Mouse (Mus musculus) neural tube, embryonic 10.5 days (tissue): ENCODE results near the gene Atg7.

Source experiments
- DNase-seq: peaks from one replicate; pipeline ENCODE4 v3.0.0-alpha.2; 2017; ENCODE audit warnings: low spot score; ENCODE audit errors: extremely low spot score

Atg7 gene

DNA sequence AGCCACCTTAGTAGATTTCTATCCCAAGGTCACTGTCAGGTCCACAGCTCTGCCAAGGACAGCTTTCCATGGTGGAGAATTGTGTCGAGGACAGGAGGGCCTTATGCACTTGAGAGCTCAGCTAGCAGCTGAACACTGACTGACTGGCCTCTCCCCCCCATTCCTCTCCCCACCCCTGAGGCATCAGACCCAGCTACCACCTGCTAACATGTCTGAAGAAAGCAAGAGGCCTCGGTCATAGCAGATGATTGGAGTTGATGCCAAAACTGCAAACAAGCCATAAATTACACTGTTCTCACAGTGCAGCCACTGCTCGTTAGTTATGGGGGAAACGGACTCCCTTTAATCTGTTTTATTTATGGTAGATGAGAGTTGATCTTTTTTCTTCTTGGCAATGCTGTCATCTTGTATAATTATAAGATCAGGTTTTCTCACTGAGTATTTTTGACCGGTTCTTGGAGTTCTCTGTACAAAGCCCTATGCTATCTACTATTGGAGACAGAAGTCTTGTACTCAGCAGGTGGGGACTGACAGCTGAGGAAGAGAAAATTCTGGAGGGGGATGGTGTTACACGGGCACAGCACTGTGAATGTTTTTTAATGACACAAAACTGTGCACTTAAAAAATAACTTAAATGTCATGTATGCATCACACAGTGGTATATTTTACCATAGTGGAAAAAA lies 171.4 kb downstream of the Atg7 start:
- no peak for DNase-seq

DNA sequence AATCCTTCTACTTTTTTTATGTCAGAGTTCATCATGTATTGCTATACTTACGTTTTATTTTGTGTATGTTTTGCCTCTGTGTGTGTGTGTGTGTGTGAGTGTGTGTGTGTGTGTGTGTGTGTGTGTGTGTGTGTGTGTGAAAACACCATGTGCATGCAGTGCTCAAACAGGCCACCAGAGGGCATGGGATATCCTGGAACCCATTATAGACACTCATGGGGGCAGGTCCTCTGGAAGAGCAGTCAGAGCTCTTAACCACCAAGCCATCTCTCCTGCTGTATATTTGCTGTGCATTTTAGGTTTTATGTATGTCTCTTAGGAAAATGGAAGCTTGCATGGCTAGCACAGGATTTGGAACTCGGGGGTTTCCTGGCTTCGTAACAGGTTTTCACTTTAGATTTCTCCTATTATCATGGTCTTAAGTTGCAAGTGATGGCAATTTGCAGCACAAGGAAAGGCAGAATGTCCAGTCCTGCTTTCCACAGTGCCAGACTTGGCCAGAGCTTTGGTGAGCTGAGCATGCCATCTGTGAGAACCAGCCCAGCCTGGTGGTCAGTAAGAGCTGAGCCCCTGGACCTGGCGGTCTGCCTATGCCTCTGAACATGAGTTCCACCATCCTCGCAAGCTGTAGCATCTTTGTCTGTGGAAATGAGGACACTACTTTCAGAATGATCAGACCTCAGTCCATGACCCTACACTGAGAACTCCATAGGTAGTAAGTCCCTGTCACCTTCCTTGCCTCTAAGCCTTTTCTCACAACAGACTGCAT lies 172.2 kb downstream of the Atg7 start:
- DNase-seq, result no peak

DNA sequence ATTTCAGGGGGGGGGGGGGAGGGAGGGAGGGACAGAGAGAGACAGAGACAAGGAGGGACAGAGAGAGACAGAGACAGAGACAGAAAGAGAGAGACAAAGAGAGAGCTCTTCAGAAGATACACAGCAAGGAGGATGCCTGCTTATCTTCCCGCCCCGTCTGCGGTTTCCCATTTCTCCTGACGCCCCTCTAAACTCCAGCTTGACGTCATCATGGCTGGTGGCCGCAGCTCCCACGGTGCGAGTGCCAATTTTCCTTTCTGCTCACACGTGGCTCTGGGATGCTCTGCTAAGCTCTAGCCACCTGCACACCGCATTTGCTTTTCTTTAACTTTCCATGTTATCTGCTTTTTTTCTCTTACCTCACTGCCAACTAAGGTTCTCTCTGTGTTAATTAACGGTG lies 175.1 kb downstream of the Atg7 start:
- no peak for DNase-seq

DNA sequence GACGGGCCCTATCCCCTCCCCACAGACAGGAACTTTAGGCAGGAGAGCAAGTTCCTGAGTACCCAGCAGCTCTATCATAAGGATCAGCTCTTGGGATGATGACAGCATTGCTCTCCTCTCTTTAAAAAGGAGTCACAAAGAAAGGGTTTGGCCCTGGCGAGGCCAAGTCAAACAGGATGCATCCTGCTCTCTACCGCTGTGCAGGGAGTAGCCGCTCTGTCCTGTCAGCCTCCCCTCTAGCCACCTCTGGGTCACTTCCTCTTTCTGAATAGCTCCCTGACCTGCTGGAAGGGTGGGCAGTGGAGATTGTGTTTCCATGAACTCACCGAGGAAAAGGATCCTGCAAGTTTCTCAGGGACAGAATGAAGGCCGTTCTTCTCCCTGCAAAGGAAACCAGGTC lies 175.6 kb downstream of the Atg7 start:
- no peak for DNase-seq

DNA sequence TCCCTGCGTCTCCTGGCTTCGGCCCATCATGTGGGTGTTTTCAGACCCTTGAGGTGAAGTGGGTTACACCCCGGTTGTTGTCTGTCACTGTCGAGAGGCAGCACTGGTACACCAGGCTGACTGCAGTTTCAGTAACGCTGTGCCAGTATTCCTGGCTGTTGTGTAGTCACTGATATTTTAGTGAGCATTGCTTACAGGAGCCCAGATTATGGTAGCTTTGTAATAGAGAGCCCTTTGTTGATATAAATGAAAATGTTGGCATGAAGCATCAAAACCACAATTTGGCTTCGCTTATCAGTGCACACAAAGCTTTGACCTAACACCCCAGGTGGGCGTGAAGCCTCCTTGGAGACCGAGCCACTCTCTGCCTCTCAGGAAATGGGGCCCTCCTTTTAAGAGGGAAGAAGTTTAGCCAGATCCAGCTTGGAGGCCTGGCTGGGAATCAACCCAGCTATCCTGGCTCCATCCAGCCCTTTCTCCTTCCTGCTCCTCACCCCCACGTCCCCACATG lies 177.1 kb downstream of the Atg7 start:
- DNase-seq, result no peak

DNA sequence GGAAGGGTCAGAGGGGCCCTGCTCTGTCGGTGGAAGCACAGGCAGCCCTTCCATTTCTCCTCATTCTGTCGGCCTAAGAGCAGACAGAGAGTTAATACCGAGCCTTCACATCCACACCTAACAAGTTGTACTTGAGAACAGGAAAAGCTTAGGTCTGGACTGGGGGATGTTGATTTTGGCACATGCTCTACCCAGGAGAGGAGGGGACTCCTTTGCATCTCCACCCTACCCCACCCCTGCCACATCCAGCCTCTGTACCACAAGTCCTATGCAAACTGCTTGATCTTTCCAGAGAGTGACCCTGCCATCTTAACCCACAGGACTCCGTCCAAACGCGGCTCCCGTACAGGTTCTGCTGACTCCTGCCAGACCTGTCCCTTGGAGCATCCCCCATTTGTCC lies 178.7 kb downstream of the Atg7 start:
- DNase-seq, result no peak

DNA sequence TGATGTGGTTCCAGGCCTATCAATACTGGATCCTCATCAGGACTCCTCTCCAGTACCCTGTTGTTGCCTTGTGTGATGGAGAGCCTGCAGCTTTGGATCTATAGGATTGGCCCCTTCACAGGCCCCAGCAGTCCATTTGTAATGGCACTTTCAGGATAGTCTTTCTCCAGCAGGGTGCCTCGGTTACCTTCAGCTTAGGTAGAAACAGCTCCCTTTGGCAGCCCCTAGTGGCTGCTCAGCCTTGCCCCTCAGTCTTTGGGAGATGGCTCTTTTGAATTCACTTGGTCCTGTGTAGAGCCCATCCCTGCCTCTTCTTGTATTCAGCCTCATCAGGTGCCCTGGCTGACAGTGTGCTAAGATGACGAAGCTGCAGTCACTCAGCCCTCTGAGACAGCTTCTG lies 184.0 kb downstream of the Atg7 start:
- DNase-seq, result no peak

DNA sequence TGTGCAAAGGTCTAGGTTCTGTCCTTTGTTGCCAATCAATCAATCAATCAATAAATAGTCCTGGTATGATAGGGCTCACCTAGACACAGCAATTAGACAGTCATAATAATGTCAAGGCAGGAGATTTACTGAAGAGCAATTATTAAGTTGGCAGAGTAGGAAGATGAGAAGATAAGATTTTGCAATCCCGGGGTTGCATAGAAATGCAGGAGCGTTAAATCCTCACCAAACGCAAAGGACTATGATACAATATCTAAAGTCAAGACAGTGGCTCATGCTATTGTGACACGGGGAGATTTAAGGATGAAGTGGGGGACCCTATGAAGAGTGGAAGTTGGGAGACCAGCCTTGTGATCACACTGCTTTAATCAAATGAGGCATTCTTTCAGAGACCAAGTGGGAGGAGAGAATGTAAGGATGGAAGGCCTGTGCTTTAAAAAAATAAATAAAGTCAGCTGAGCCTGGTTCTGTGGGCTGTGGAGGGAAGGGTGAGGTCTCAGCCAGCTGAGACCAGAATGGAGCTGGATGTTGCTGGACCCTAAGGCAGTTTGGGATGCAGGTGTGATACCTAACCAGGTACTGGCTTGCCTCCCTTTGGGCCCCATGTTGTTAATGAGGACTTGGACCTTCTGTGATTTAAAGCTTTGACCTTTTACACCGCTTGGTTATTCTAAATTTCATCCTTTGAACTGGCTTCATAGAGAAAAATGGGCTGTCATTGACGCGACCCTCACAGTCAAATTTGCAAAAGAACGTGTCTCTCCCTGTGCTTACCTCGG lies 187.0 kb downstream of the Atg7 start:
- no peak for DNase-seq

DNA sequence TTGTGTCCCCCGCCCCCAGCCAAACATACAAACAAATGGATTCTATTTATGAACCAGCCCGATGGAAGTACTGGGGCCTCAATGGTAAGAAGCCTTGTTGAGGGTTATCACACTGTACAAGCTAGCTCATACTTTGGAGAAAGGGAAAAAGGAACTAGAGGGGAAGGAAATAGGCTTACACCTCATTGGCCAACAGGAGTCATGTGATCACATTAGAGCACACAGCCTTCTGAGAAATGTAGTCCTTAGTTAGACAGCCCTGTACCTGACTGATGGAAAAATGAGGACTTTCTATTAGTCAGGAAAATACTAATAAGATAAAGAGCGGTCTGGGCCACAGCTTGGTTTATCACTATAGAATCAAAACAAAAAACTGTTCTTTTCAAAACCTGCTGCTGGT lies 188.9 kb downstream of the Atg7 start:
- no peak for DNase-seq

DNA sequence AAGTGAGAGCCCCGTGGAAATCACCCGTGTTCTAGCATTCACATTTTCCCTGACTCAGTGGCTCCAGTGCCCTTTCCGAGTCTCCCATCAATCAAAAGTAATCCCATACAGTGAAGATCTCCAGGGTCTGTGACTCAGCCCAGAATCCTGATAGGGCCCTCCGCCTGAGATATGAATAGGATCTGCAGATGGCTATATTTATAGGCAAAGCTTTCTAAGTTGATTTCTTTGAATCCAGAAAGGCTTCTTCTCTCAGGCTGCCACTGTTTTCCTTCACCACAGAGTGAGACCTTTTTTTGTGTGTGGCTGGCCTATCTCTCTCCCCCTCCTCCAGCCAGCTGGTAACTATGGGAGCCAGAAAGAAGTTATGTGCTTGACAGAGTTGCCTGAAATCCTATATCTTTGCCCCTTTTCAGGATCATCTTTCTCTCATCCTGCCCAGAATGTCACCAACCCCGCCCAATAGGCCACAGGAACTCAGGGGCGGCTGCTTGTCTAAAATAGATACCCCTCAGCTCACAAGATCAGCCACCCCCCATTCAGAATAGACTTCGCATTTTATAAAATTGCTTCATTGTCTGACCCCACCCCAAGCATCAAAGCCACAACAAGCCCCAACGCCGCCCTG lies 190.3 kb downstream of the Atg7 start:
- no peak for DNase-seq

DNA sequence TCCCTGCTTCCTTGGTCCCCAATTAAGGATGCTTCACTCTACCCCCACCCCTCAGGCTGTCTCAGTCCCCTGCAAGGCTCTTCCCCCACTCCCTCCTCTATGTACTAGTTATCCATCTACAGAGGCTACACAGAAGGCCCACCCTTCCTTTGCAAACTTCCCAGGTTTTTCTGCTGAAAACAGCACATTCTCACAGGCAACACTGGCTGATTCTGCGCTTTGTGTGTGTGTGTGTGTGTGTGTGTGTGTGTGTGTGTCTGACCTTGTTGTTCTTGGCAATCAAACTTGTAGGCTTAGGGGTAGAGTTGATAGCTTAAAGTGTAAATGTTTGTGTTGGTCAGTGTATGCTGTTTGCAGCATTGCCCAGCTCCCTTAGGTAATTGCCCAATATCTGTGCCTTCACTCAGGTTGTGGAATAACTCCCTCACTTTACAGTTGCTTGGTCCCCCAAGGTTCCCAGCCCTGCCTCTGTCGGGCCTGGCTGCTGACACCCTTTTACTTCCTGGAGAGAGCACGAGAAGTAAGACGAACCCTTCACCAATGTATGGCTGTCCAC lies 191.0 kb downstream of the Atg7 start:
- DNase-seq, result no peak

DNA sequence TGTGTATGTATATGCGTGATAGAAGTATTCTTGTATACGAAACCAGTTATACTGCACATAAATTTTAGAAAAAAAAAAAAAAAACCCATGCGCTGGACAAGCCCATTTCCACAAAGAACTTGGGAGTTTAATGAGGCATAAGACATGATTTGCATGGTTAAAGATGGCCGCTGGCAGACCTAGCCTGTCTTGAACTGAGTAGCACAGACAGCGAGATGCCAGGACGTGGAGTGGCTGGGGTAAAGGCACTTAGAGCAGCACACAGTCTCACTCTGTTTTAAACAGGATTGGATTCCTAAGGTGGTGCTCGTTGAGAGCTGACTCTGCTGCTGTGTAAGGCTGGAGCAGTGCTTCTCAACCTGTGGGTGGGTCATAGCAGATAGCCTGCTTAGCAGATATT lies 192.4 kb downstream of the Atg7 start:
- no peak for DNase-seq

DNA sequence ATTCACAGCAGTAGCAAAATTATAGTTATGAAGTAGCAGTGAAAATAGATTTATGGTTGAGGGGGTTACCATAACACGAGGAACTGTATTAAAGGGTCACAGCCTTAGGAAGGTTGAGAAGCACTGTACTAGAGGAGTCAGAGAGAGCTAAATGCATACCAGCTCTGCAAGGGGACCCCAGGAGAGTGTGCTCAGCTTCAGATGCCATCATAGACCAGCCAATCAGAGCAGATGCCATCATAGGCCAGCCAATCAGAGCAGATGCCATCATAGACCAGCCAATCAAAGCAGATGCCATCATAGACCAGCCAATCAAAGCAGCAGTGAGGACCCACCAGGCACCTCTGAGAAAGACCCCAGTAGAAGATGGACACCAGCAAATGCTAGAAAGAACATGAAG lies 192.9 kb downstream of the Atg7 start:
- no peak for DNase-seq

DNA sequence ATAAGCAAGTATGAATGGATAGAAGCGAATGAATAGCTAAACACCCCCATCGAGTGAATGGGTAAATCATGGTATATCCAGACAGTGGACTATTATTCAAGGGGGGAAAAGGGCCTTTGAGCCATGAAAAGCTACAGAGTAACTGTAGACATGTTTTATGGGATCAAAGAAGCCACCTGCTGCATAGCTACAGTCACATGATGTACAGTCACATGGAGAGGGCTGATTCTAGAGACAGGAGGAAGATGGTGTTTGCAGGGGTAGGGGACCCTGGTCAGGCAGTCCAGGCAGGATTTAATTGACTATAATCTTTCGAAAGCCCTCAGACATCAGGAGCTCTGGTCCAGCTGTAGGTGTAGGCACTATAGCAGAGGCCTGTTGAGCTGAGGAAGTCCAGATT lies 193.5 kb downstream of the Atg7 start:
- DNase-seq, result no peak

DNA sequence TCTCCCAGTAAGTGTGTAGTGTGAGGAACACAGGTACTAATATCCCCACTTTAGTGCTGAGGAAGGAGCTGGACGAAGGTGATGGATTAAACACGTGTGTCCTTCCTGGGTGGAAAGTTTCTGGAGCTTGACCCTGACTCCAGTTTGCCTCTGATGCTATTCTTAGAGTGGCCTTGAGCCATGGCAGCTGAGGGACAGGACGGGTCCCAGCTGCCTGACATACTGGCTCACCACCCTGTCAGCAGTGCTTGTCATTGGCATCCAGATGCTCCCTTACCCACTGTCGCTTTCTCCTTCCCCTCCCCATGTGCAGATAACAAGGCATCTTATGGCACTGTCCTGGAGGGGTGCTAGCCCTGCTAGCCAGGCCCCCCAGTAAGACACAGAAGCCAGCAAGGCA lies 196.0 kb downstream of the Atg7 start:
- DNase-seq, result no peak

DNA sequence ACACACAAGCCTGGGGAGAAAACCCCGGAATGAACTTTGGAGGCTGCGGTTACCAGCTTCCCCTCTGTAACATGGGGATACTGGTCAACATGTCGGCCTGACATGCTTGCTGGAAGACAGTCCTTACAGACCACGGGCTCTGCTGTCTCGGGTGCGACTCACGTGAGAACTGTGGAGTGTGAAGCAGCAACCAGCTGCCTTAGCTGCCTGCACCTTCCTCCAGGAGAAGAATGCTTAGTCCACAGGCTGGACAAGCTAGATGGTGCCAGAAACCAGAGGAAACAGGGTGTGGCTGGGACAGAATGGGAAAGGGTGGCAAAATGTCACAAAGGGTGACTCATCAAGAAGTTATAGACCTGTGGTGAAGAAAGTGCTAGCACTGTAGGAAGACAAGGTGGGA lies 197.1 kb downstream of the Atg7 start:
- DNase-seq, result no peak

DNA sequence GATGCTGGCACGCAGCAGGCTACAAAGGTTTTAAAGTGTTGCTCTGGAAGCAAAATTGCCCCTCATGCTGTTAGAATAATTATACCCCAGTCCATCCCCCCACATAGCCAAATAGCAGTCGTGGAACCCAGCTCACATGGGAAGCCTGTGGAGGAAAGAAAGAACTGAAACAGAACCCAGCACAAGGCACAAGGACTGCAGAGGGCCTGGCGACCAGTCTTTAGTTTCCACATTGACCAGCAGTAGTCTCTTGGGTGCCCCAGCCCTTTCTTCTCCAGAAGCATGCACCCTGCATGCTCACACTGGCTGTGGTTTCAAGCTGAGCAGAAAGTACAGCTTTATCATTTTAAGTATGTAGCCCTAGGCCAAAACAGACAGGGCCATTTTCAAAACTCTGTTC lies 199.2 kb downstream of the Atg7 start:
- DNase-seq, result no peak

DNA sequence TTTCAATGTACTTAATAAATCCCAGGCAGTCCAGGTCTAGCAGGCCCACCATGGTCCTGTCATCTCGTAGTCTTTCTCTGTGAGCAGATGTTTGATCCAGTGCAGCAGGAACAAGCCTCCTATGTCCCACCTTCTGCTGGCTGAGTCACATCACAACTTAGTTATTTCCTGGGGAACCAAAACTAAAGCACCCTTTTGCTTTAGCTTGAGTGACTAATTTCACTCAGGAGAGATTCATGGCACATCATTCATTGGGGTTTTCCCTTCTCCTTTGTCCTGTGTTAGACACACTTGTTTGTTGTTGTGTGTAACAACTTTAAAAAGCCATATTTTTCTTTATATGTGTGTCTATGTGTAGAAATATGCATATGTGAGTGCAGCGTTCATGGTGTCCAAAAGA lies 200.0 kb downstream of the Atg7 start:
- no peak for DNase-seq

DNA sequence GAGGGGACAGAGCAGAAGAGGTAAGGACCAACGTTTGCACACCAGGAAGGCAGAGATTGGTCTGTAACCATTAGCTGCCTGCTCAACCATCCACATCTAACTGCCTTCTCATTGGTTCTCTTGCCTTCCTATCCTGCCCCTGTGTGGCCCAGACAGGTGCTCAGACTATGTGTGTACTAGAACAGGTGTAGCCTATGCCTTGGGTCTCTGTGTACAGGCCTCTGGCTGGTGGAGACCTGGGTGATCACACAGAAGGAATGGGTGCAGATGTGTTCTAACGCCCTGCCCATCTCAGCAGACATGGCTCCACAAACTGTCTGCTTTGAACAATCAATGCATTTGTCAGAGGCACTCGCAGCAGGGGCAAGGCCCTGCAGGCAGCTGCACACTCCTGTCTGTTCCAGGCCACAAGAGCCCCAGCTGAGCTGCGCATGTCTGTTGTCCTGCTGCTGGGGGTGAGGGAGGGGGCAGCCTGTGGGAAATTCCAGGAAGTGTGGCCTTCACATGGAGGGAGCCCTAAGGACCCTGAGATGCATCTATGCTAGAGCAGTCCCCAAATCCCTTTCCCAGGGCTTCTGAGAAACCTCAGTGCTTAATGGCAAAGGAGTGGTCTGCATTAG lies 203.4 kb downstream of the Atg7 start:
- no peak for DNase-seq

DNA sequence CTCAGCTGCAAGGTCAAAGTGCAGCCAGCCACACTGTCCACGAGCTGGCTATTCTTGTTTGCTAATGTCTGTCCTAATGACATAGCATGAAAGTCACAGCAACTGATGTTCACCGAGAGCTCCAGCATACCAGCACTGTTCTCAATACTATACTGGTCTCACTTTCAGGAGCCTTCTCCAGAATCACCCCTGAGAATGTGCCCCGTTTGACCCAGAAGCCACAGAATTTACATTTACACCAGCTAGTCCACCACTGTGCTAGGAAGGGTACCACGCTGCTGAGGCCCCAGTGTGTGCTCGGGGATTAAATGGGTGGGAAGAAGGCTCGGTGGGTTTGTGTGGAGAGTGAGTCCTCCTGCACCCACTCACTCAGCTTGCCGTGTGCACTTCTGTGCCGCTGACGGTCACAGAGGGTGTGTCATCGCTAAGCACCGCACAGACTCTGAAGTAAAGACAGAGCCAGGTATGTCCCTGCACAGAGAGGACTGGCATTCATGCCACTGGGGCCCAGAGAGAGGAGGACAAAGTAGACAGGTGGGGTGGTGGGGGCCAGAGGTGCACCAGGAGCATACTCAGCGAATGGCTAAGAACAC lies 204.8 kb downstream of the Atg7 start:
- no peak for DNase-seq

DNA sequence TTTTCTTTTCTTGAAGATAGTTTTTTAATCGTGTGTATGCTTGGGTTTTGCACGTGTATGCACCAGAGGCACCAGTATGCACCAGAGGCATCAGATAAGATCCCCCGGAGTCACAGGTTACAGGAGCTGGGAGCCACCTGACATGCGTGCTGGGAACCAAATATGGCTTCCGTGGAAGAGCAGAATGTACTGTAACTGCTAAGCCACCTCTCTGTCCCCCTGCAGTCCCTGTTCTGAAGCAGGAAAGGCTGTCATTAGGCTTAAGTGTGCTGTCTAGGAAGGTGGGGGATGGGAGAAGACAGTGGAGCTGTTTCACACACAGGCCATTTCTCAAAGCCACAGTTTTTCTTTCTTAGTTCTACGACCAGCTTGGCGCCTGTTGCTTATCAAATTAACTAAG lies 205.9 kb downstream of the Atg7 start:
- no peak for DNase-seq
